Mouse (Mus musculus) cortical plate, adult 2 months (tissue): ENCODE results near the gene AY358078.

Experiments used
- CTCF ChIP-seq: fragments of 200-500 bp; IDR thresholded peaks from 2 replicates; pipeline ENCODE4 v1.5.1; 2011; ENCODE audit warnings: mild to moderate bottlenecking, control low read depth, low read length; ENCODE audit not compliant: insufficient read depth; ENCODE audit errors: extremely low read depth
- POLR2A ChIP-seq: fragments of 200-500 bp; IDR thresholded peaks from 2 replicates; pipeline ENCODE4 v1.6.1; 2011; ENCODE audit warnings: mild to moderate bottlenecking, low read length, control low read depth; ENCODE audit not compliant: insufficient read depth; ENCODE audit errors: extremely low read depth

DNA sequence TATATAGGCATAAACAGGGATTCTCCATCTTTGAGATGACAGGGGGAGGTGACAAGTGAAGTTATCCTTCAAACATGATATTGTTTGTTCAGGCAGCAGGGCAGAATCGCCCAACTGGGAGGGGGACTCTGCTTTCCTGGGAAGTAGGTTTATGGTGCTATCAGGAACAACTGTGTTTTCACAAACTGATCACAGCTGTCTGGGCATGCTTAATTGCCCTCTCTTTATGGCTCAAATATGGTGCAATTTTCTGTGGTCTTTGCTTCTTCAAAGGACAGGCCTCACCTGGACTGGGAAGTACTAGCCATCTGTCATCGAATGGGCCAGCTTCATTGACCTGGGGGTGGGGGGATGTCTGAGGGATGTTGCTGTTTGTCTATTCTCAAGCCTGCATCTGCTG, 5.7 kb upstream of the AY358078 start:
- TF ChIP-seq CTCF: no peak
- no peak for TF ChIP-seq POLR2A
